Mouse (Mus musculus): ENCODE measurements around the gene Hip1.

Gene Hip1

GRCm38 (mm10) chr5:135382746-135383145 lies 162.2 kb downstream of the Hip1 start:
- TF ChIP-seq GATA4 (IDR thresholded peaks at IDR 0.05; ENCODE audit: insufficient replicate concordance, low read length), result no peak

- no peak for TF ChIP-seq GATA4 (IDR thresholded peaks at IDR 0.05; ENCODE audit: insufficient replicate concordance, low read length)
Measured at GRCm38 (mm10) chr5:135381356-135381925, 163.5 kb downstream of the Hip1 start.

GRCm38 (mm10) chr5:135380681-135381080 lies 164.2 kb downstream of the Hip1 start:
- TF ChIP-seq GATA4 (IDR thresholded peaks at IDR 0.05; ENCODE audit: insufficient replicate concordance, low read length), result no peak

- no peak for TF ChIP-seq GATA4 (IDR thresholded peaks at IDR 0.05; ENCODE audit: insufficient replicate concordance, low read length)
Measured at GRCm38 (mm10) chr5:135376341-135376740, 168.6 kb downstream of the Hip1 start.

GRCm38 (mm10) chr5:135375167-135375566 lies 169.8 kb downstream of the Hip1 start:
- TF ChIP-seq GATA4 (IDR thresholded peaks at IDR 0.05; ENCODE audit: insufficient replicate concordance, low read length), result no peak

GRCm38 (mm10) chr5:135373601-135374000 lies 171.3 kb downstream of the Hip1 start:
- no peak for TF ChIP-seq GATA4 (IDR thresholded peaks at IDR 0.05; ENCODE audit: insufficient replicate concordance, low read length)

DNA sequence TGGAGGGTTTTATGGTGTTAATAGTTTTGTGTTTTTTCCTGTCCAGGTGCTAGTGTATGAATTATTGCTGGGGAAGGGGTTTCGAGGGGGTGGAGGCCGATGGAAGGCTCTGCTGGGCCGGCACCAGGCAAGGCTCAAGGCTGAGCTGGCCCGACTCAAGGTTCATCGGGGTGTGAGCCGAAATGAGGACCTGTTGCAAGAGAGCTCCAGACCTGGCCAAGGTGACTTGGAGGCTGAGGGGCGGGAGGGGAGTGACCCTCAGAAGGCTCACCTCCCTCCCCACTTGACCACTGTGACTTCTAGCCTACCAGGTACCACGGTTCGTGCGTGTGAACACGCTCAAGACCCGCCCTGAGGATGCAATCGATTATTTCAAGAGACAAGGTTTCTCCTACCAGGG lies 173.7 kb downstream of the Hip1 start:
- no peak for TF ChIP-seq GATA4 (IDR thresholded peaks at IDR 0.05; ENCODE audit: insufficient replicate concordance, low read length)

DNA sequence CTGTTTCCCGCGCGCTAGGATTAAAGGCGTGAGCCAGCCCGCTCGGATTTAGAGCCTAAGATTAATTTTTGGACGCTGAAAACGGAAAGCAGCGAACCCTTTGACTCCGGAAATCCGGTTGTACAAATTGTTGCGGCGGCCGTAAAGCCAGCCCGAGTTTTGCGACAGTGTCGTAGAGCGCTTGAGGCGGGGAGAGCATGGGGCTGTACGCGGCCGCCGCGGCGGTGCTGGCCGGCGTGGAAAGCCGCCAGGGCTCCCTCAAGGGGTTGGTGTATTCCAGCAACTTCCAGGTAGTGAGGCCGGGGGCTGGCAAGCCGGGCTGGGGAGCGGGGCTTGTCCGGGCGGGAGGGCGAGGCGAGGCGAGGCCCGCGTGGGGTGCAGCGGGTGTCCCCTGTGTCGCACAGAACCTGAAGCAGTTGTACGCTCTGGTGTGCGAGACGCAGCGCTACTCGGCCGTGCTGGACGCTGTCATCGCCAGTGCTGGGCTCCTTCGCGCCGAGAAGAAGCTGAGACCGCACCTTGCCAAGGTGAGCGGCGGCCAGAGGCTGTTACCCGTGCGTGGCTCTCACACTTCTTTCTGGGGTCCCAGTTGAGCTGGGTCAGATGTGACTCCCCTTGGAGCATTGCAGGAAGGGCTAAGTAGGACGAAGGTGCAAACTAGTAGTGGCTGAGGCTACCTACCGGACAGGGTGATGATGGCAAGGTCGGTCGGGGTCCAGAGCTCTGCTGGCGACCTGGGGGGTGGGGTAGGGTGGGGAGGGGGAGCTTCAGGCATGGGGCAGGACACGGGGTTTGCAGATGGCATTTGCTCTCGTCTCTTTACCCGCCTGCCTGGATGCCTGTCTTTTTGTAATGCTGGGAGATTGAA lies 174.9 kb downstream of the Hip1 start, which contains the start of gene Nsun5:
Gene Nsun5, plus strand, starts transcription at position 167 of the 868 bp plus-strand sequence.
- TF ChIP-seq GATA4 (IDR thresholded peaks at IDR 0.05; ENCODE audit: insufficient replicate concordance, low read length), result peak; percentile 50; the same call in 1 of the 2 replicates

GRCm38 (mm10) chr5:135368312-135368711 lies 176.6 kb downstream of the Hip1 start:
- TF ChIP-seq GATA4 (IDR thresholded peaks at IDR 0.05; ENCODE audit: insufficient replicate concordance, low read length), result no peak

DNA sequence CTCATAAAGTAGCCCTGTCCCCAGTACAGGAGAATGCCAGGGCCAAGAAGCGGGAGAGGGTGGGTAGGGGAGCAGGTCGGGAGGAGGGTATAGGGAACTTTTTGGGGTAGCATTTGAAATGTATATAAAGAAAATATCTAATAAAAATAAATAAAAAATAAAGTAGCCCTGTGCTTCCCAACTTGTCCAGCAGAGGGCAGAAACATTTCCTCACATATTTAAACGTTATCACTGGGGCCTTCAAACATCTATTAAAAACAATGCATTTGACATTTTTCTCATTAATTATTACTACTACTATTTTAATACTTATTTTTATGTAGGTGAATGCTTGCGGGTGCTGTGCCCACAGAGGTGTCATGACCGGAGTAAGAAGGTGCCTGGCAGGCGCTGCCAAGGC lies 177.1 kb downstream of the Hip1 start:
- TF ChIP-seq GATA4 (IDR thresholded peaks at IDR 0.05; ENCODE audit: insufficient replicate concordance, low read length), result no peak

GRCm38 (mm10) chr5:135363540-135363939 lies 181.4 kb downstream of the Hip1 start:
- TF ChIP-seq GATA4 (IDR thresholded peaks at IDR 0.05; ENCODE audit: insufficient replicate concordance, low read length), result no peak

GRCm38 (mm10) chr5:135362572-135362971 lies 182.3 kb downstream of the Hip1 start:
- TF ChIP-seq GATA4 (IDR thresholded peaks at IDR 0.05; ENCODE audit: insufficient replicate concordance, low read length), result no peak

DNA sequence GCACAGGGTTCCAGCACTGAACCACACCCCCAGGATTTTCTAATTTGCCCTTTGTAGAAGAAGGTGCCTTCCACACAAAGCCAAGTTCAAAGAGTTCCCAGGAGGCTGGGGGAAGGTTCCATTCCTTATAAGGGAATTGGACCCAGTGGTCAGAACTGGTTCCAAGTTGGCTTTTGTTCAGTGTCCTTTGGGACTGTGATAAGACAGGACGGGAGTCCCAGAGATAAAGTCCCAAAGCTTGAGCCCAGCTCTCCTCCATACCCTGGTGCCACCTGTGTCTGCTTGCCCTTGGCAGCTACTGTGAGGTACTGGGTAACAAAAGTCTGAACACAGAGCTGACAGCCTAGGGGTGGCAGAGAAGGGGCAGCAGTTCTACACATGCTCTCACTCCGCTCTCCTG lies 185.1 kb downstream of the Hip1 start:
- TF ChIP-seq GATA4 (IDR thresholded peaks at IDR 0.05; ENCODE audit: insufficient replicate concordance, low read length), result peak; percentile 82

DNA sequence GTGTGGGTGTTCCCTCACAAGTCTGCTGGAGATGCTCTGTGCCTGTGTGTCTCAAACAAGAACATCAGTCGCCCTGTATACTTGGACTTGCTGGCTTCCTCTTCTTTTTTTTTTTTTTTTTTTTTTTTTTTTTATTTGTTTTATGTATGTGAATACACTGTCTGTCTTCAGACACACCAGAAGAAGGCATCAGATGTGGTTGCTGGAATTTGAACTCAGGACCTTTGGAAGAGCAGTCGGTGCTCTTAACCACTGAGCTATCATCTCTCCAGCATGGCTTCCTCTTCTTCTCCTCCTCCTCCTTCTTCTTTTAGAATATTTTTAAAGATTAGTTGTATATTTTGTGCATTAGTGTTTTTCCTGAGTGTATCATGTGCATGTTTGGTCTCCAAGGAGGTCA lies 187.4 kb downstream of the Hip1 start:
- TF ChIP-seq GATA4 (IDR thresholded peaks at IDR 0.05; ENCODE audit: insufficient replicate concordance, low read length), result no peak
